Comparison of ENCODE assay signal across 9 mouse cellular contexts in the genomic region with DNA sequence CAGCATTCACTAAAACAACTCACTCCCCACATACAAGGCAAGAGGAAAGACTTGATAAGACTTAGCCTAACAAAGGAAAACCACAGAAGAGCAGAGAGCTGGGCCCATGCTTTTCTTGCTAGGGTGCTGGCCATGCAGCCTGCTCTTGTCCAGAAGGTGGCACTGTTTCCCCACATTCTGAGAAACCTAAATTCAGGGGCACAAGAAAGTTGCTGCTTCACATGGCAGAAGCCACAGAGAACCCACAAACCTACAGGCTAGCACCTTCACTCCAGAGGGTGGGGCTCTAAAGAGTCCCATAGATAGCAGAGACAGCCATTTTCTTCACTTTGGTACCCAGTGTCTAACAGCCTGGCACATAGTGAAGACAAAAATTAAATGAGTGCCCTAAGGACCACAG. TPM values are rescaled to one million over a fixed set of nuclear protein-coding genes. Genes with fewer than 3 reads are reported as not detected.
DNase-seq lines count a peak whose midpoint lies in the region; ATAC-seq and TF ChIP-seq lines count a peak whose summit lies in the region.
"Had no signal": no experiment of that assay in that cellular context is flagged by ENCODE, and none has a peak within 500 bp of the region (broad histone marks: within the 10 kb centered on the region; RNA-seq: fewer than 3 reads in every experiment).

No protein-coding gene starts in this region.

- no peaks in the 10 kb centered on the region for H3K36me3 ChIP-seq in midbrain, embryonic 12.5 days
- H3K36me3 ChIP-seq in small intestine, adult 2 months (ENCODE audit: control insufficient read depth, insufficient read depth, low read length) = peaks cover 62% of the 10 kb centered on the region

- no peak overlapping the region for H3K4me3 ChIP-seq in midbrain, embryonic 12.5 days
- no peak overlapping the region for H3K4me3 ChIP-seq in small intestine, adult 2 months (ENCODE audit: low read depth, low read length)

- H3K27me3 ChIP-seq in midbrain, embryonic 12.5 days = no peaks in the 10 kb centered on the region
- H3K27me3 ChIP-seq in small intestine, adult 2 months (ENCODE audit: control insufficient read depth, insufficient read depth, low read length) = no peaks in the 10 kb centered on the region

- no peak overlapping the region for H3K4me2 ChIP-seq in midbrain, embryonic 12.5 days (replicated peaks)

- no peak for TF ChIP-seq POLR2A in small intestine, adult 2 months (IDR thresholded peaks at IDR 0.05; ENCODE audit: low read depth, low read length)

- no peaks in the 10 kb centered on the region for H3K4me1 ChIP-seq in midbrain, embryonic 12.5 days
- H3K4me1 ChIP-seq in small intestine, adult 2 months (ENCODE audit: control insufficient read depth, insufficient read depth, insufficient read length, low read length) = no peaks in the 10 kb centered on the region

- peak; percentile 96 for ATAC-seq in common myeloid progenitor, adult 5-6 weeks (replicated peaks; ENCODE audit: low read depth, poor library complexity, severe bottlenecking)
- ATAC-seq in midbrain, embryonic 12.5 days (ENCODE audit: low FRiP score, low read depth) = peak; percentile 52

- intact Hi-C loops in heart, postnatal 14 days (cut with DNase I) = loop anchor here (1.0 to 10.0 kb wide), 5 partner anchors 49 to 281 kb away; no protein-coding TSS in a partner anchor

- H3K27ac ChIP-seq in midbrain, embryonic 12.5 days (replicated peaks) = no peak overlapping the region
- H3K27ac ChIP-seq in small intestine, adult 2 months (ENCODE audit: insufficient read depth, low read depth, low read length) = no peak overlapping the region
- H3K27ac ChIP-seq: macrophage had no signal

- H3K9me3 ChIP-seq in midbrain, embryonic 12.5 days = no peaks in the 10 kb centered on the region

- DNase-seq in gastrocnemius, adult 18-20 months (ENCODE audit: low spot score) = peak; percentile 41
- DNase-seq in gastrocnemius, postnatal 25 days = no peak
- DNase-seq in R1 (ENCODE audit: low read depth, low spot score) = peak; percentile 70
- DNase-seq in heart, postnatal 14 days = peak; percentile 53 to 75
- DNase-seq in layer of hippocampus, postnatal 36 days = peak; percentile 35 to 56

- H3K9ac ChIP-seq in midbrain, embryonic 12.5 days (replicated peaks) = no peak overlapping the region

- peak; percentile 91; the same call in 1 of the 2 replicates for TF ChIP-seq CTCF in small intestine, adult 2 months (IDR thresholded peaks at IDR 0.05; ENCODE audit: extremely low read depth, insufficient read length, insufficient replicate concordance, low read depth, low read length)

RNA-seq across cellular contexts. Expression of a gene that starts 52.3 kb away (rescaled TPM):
- 10 to 100 TPM; 24.9 to 28.0 TPM for total RNA-seq in gastrocnemius, adult 18-20 months (2021)
- 10 to 100 TPM; 23.0 to 26.4 TPM for total RNA-seq in gastrocnemius, postnatal 25 days (2021)
- 9.5 and 14.0 TPM in 2 replicates for total RNA-seq in common myeloid progenitor, adult 5-6 weeks (2017)
- 10 to 100 TPM; 49.5 to 50.5 TPM for total RNA-seq in heart, postnatal 14 days (2021)
- 10 to 100 TPM; 13.9 to 15.2 TPM for total RNA-seq in layer of hippocampus, postnatal 36 days (2021)
- 16.9 and 18.7 TPM in 2 replicates for polyA plus RNA-seq in midbrain, embryonic 12.5 days (2016; fragmentation: Nextera tagmentation; extraction: Ambion mirVana)
- polyA plus RNA-seq in small intestine, adult 2 months (2012; rRNA removed) = 3.3 and 5.1 TPM in 2 replicates

RNA-seq across cellular contexts. Expression of a gene that starts 52.4 kb away (rescaled TPM):
- total RNA-seq in gastrocnemius, adult 18-20 months (2021) = 10 to 100 TPM; 13.9 to 17.4 TPM
- total RNA-seq in gastrocnemius, postnatal 25 days (2021) = 10 to 100 TPM; 15.1 to 16.7 TPM
- total RNA-seq in common myeloid progenitor, adult 5-6 weeks (2017) = 8.7 and 14.9 TPM in 2 replicates
- total RNA-seq in heart, postnatal 14 days (2021) = 10 to 100 TPM; 28.0 to 31.5 TPM
- 10 to 100 TPM; 15.3 to 15.5 TPM for total RNA-seq in layer of hippocampus, postnatal 36 days (2021)
- 22.1 and 25.8 TPM in 2 replicates for polyA plus RNA-seq in midbrain, embryonic 12.5 days (2016; fragmentation: Nextera tagmentation; extraction: Ambion mirVana)
- polyA plus RNA-seq in small intestine, adult 2 months (2012; rRNA removed) = 3.8 and 5.0 TPM in 2 replicates
